Mouse (Mus musculus) limb, embryonic 11.5 days (tissue): Measurements from ENCODE around the gene Plcb1. TPM values are rescaled to one million over a fixed set of nuclear protein-coding genes. Genes with fewer than 3 reads are reported as not detected.
"Not testable (repeated sequence)": the region's sequence is repeated elsewhere in the genome, so short reads cannot be mapped to it uniquely, and the experiment has no call there.

Source experiments
- ATAC-seq: fragments of 200-750 bp; cut with Nextera tagmentation; 2 replicates; pipeline ENCODE4 v1.8.0; 2017; ENCODE audit warnings: low read depth; ENCODE audit not compliant: insufficient number of reproducible peaks, low FRiP score, low TSS enrichment
- DNase-seq: peaks from one replicate; pipeline ENCODE4 v3.0.0-alpha.2; 2015; ENCODE audit warnings: low spot score
- H3K27ac ChIP-seq: fragments of 300-500 bp; sonication (generic); replicated peaks from 2 replicates; pipeline ENCODE4 v1.5.1; 2014; ENCODE audit warnings: low read depth, mild to moderate bottlenecking, low read length
- H3K27me3 ChIP-seq: fragments of 300-500 bp; sonication (generic); 2 replicates; pipeline ENCODE4 v1.6.1; 2014; ENCODE audit warnings: mild to moderate bottlenecking, low read length, mixed read lengths; ENCODE audit not compliant: control insufficient read depth, insufficient read depth
- H3K36me3 ChIP-seq: fragments of 300-500 bp; sonication (generic); 2 replicates; pipeline ENCODE4 v1.6.1; 2014; ENCODE audit warnings: mild to moderate bottlenecking, low read length, moderate library complexity, mixed read lengths; ENCODE audit not compliant: control insufficient read depth, insufficient read depth
- H3K4me1 ChIP-seq: fragments of 300-500 bp; sonication (generic); 2 replicates; pipeline ENCODE4 v1.6.1; 2014; ENCODE audit warnings: low read length, mixed read lengths; ENCODE audit not compliant: control insufficient read depth, insufficient read depth
- H3K4me2 ChIP-seq: fragments of 300-500 bp; sonication (generic); 2 replicates; pipeline ENCODE4 v1.6.1; 2014; ENCODE audit warnings: low read depth, mild to moderate bottlenecking, moderate library complexity; ENCODE audit not compliant: severe bottlenecking
- H3K4me3 ChIP-seq: fragments of 300-500 bp; sonication (generic); 2 replicates; pipeline ENCODE4 v1.5.1; 2014; ENCODE audit warnings: low read depth, low read length
- H3K9ac ChIP-seq: fragments of 300-500 bp; sonication (generic); 2 replicates; pipeline ENCODE4 v1.6.1; 2014; ENCODE audit warnings: mild to moderate bottlenecking, low read length
- H3K9me3 ChIP-seq: fragments of 300-500 bp; sonication (generic); 2 replicates; pipeline ENCODE4 v1.6.1; 2016; ENCODE audit warnings: low read length; ENCODE audit not compliant: control insufficient read depth
- WGBS: fragments of 180-500 bp; shearing (Covaris S2); extraction: QIAGEN DNeasy Blood & Tissue Kit; methylation state at CpG from one replicate; pipeline ENCODE4 v1.1.7; 2014; 5-methylcytosine and 5-hydroxymethylcytosine counted together
- polyA plus RNA-seq: library from polyadenylated mRNA; unstranded; fragments of >200 nt; fragmentation: Nextera tagmentation; extraction: Ambion mirVana; gene quantifications from 2 replicates; pipeline ENCODE4 v1.2.1, GENCODE M21; 2014

The Plcb1 gene
- polyA plus RNA-seq, 1 experiment from 2014 or later = 10.4 TPM

DNA sequence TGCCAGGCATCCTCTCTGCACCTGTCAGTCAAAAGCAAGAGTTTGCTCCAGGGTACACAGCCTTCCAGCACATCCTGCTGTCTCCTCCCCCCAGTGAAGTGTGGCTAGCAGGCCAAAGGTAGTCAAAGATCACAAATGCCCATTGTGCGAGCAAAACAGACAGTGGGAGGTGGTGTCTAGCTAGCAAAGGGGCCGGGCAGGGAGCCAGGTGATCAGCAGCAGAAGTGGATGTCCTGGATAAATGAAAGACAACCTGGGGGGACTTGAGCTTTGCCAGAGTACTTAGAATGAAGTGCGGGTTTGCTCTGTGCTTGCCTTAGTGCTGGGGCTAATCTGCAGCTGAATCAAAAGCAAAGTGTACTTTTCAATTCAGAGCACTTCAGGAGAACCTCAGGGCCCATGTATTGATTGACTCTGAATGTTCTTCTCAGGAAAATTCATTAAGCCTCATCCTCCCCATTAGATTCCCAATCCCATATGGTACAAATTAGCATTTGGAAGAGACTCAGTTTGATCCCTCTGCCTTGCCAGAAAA lies 191.0 kb downstream of the Plcb1 start:
- no peaks in the 10 kb centered on the region for H3K36me3 ChIP-seq
- DNase-seq (no peak), ATAC-seq (no peak)
- H3K9ac ChIP-seq = no peak overlapping the region
- no peaks in the 10 kb centered on the region for H3K4me1 ChIP-seq
- no peak overlapping the region for H3K4me2 ChIP-seq
- WGBS = 40% methylated on average over 3 of the region's 3 CpGs
- no peak overlapping the region for H3K27ac ChIP-seq
- H3K4me3 ChIP-seq = no peak overlapping the region
- H3K27me3 ChIP-seq = no peaks in the 10 kb centered on the region
- H3K9me3 ChIP-seq = no peaks in the 10 kb centered on the region

DNA sequence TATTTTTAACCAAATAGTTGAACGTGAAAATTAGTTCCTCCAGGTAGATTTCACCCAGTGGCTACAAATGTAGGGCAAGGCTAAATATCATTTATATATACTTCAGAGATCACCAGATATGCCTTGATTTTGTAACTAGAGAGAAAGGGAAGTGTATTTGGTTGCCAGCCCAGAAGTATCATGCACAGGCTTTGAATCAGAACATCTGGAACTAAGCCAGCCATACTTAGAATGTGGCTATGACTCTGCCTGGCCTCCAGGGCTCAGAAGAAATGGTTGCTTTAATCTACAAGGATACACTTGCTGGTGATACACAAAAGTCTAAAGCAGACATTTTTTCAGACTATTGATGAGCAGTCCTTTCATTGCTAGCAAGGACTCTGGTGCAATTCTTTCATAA lies 191.8 kb downstream of the Plcb1 start:
- H3K9ac ChIP-seq = no peak overlapping the region
- 91% methylated on average over 1 of the region's 1 CpGs for WGBS
- H3K36me3 ChIP-seq = no peaks in the 10 kb centered on the region
- no peak overlapping the region for H3K27ac ChIP-seq
- ATAC-seq = no peak
- no peak overlapping the region for H3K4me2 ChIP-seq
- H3K4me3 ChIP-seq = no peak overlapping the region
- H3K27me3 ChIP-seq = no peaks in the 10 kb centered on the region
- H3K9me3 ChIP-seq = no peaks in the 10 kb centered on the region
- H3K4me1 ChIP-seq = no peaks in the 10 kb centered on the region
- DNase-seq = no peak

DNA sequence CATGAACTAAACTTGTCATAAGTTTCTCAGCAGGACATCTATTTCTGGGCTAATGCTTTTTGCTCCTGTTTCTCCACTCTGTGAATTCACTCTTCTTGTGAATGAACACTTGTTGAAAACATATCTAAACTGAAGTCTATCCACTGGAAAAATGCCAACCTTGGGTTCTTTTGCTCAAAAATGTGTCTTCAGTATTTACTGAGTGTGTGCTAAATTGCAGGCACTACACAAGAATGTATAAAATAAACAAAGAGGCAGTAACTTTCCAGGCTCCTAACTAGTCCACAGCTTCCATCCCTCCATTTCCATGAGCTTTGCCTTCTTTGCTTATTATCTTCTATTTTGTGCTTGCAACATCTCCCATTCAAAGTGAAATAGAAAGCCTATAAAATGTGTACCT lies 195.5 kb downstream of the Plcb1 start:
- no peaks in the 10 kb centered on the region for H3K4me1 ChIP-seq
- H3K4me3 ChIP-seq = no peak overlapping the region
- no peak overlapping the region for H3K4me2 ChIP-seq
- no peaks in the 10 kb centered on the region for H3K9me3 ChIP-seq
- no peak overlapping the region for H3K27ac ChIP-seq
- ATAC-seq (no peak), DNase-seq (no peak)
- no peak overlapping the region for H3K9ac ChIP-seq
- H3K27me3 ChIP-seq = no peaks in the 10 kb centered on the region
- no peaks in the 10 kb centered on the region for H3K36me3 ChIP-seq

DNA sequence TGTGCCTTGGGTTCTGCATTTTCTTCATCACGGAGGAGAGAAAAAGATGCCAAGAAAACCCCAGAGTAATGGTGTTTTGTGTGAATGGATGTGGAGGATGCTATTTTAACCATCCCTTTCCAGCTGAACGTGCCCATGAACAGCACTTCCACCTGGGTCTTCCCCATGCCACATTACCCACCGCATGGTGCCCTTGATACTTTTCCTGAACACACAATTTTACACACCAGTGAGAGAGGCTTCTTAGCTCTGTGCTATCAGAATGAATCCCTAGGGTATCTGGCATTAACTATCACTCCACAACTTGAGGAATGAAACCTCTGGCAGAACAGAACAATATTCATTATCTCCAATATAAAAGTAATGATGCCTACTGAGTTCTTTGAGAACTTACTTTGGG lies 199.0 kb downstream of the Plcb1 start:
- no peak overlapping the region for H3K27ac ChIP-seq
- no peak overlapping the region for H3K4me3 ChIP-seq
- ATAC-seq (no peak), DNase-seq (no peak)
- no peak overlapping the region for H3K4me2 ChIP-seq
- no peaks in the 10 kb centered on the region for H3K4me1 ChIP-seq
- H3K27me3 ChIP-seq = no peaks in the 10 kb centered on the region
- H3K9ac ChIP-seq = no peak overlapping the region
- no peaks in the 10 kb centered on the region for H3K9me3 ChIP-seq
- WGBS = 84% methylated on average over 3 of the region's 3 CpGs
- no peaks in the 10 kb centered on the region for H3K36me3 ChIP-seq

DNA sequence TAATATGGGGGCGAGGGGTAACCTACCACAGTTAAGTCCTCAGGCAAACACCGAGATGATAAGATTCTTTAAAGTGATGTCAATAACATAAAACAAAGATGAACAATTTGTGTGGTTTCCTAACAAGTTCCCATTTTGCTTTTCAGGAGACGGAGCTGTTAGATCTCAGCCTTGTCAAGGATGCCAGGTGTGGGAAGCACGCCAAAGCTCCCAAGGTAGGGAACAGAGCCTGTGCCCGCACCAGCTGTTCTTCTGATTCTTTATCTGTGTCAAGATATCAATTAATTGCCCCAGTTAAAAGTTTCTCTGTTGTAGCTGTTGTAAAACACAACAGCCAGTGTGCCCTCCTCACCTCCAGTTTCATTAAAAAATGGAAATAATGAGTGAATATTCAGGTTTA lies 202.1 kb downstream of the Plcb1 start:
- Histone ChIP-seq H3K4me1 (no peaks in the 10 kb centered on the region), H3K36me3 (no peaks in the 10 kb centered on the region), H3K9ac (no peak overlapping the region), H3K4me3 (no peak overlapping the region), H3K4me2 (no peak overlapping the region), H3K27me3 (no peaks in the 10 kb centered on the region), H3K27ac (no peak overlapping the region), H3K9me3 (no peaks in the 10 kb centered on the region)
- ATAC-seq = no peak
- WGBS = 87% methylated on average over 5 of the region's 5 CpGs
- DNase-seq = no peak

DNA sequence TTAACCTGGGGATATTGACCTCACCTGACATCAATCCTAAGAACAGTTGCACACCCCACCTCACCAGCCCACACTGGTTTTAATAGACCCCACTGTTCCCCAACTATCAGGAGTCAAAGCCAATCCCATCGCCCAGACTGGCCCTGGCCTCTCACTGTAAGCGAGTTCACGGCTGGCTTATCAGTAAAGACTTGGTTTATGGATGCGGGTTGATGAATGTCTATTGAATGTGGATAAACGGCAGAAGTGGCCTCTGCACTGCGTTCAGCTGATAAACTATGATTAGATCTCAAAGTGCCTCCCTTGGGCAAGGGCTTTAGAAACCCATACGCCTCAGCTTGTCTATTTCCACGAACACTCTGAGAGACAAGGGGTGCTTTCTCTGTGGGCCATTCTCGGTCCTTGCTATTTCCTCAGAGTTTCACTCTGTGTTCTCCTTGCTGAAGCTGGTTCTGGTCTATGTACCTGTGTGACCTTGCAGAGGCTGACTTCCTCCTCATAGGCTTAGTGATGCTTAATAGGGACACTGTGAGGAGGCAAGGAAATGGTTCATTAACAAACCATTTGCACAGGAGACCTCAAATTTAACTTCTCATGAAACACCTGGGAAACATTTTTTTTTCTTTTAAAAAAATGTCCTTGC lies 203.9 kb downstream of the Plcb1 start:
- H3K9ac ChIP-seq = no peak overlapping the region
- no peak overlapping the region for H3K4me3 ChIP-seq
- 81% methylated on average over 9 of the region's 9 CpGs for WGBS
- no peak overlapping the region for H3K27ac ChIP-seq
- H3K4me2 ChIP-seq = no peak overlapping the region
- H3K36me3 ChIP-seq = no peaks in the 10 kb centered on the region
- no peaks in the 10 kb centered on the region for H3K9me3 ChIP-seq
- no peak for ATAC-seq
- H3K4me1 ChIP-seq = no peaks in the 10 kb centered on the region
- no peaks in the 10 kb centered on the region for H3K27me3 ChIP-seq
- DNase-seq = no peak

DNA sequence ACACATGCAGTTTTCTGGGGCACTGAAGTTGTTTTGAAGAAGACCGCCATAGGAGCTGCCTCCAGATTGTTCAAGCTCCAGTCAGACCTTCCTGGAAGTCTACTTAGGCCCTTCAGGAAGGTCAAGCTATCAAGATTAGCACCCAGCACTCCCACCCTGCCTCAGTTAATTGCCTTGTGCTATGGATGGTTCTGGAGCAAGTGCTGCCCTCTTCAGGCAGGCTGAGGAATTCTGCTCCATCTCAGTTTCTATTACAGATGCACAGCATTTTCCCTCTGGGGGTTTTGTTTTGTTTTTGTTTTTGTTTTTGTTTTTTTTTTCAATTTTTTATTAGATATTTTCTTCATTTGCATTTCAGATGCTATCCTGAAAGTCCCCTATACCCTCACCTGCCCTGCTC lies 221.3 kb downstream of the Plcb1 start:
- Histone ChIP-seq H3K9ac (no peak overlapping the region), H3K4me1 (no peaks in the 10 kb centered on the region), H3K27ac (no peak overlapping the region), H3K36me3 (no peaks in the 10 kb centered on the region), H3K9me3 (no peaks in the 10 kb centered on the region), H3K4me3 (no peak overlapping the region), H3K4me2 (no peak overlapping the region), H3K27me3 (no peaks in the 10 kb centered on the region)
- ATAC-seq (no peak), DNase-seq (no peak)
- 95% methylated on average over 1 of the region's 1 CpGs for WGBS

DNA sequence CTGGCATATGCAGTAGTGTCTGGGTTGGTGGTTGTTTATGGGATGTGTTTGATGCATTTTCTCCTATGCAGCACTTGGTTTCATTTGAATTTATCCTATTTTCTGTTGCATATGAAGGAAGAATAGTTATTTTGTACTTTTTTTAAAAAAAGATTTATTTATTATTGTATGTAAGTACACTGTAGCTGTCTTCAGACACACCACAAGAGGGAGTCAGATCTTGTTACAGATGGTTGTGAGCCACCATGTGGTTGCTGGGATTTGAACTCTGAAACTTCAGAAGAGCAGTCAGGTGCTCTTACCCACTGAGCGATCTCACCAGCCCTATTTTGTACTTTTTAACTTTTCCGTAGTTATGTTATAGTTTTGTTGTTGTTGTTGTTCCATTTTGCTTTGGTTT lies 222.0 kb downstream of the Plcb1 start:
- not testable (repeated sequence) for ATAC-seq, DNase-seq, H3K4me1 ChIP-seq, H3K4me2 ChIP-seq, H3K9me3 ChIP-seq, H3K4me3 ChIP-seq, H3K9ac ChIP-seq, H3K27ac ChIP-seq, H3K36me3 ChIP-seq, H3K27me3 ChIP-seq
- 88% methylated on average over 2 of the region's 2 CpGs for WGBS

DNA sequence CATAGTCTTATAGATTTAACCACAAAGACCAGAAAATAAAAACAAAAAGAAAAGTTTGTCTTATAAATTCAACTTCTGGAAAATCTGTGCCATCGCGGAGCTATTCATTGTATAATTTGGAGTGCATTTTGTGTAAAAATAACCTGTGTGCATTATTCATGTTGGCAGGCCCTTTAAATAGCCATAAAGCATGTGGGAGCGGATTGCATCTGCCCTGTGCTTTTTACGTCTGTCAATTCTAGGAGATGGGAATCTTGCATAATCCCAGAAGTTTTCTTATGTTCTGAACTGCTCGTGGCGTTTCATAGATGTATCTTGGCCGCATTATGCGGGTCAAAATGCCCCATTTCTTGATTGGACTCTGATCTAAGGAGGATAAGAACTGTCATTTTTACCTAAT lies 224.5 kb downstream of the Plcb1 start:
- Histone ChIP-seq H3K4me3 (no peak overlapping the region), H3K27me3 (no peaks in the 10 kb centered on the region), H3K9me3 (no peaks in the 10 kb centered on the region), H3K36me3 (no peaks in the 10 kb centered on the region), H3K9ac (no peak overlapping the region), H3K27ac (no peak overlapping the region), H3K4me1 (no peaks in the 10 kb centered on the region), H3K4me2 (no peak overlapping the region)
- ATAC-seq (no peak), DNase-seq (no peak)
- WGBS = 88% methylated on average over 8 of the region's 8 CpGs
